Mouse (Mus musculus) limb, embryonic 15.5 days (tissue): ENCODE measurements around the gene Olfr653. TPM values are rescaled to one million over a fixed set of nuclear protein-coding genes. Genes with fewer than 3 reads are reported as not detected.

Source experiments
- ATAC-seq: fragments of 200-750 bp; cut with Nextera tagmentation; 2 replicates; pipeline ENCODE4 v1.8.0; 2017; ENCODE audit warnings: low read depth, moderate TSS enrichment; ENCODE audit not compliant: insufficient number of reproducible peaks, low FRiP score, low TSS enrichment
- H3K27ac ChIP-seq: fragments of 300-500 bp; sonication (generic); 2 replicates; pipeline ENCODE4 v1.5.1; 2015; ENCODE audit warnings: moderate library complexity, mild to moderate bottlenecking, inconsistent platforms
- H3K27me3 ChIP-seq: fragments of 300-500 bp; sonication (generic); 2 replicates; pipeline ENCODE4 v1.6.1; 2015; ENCODE audit warnings: inconsistent platforms
- H3K36me3 ChIP-seq: fragments of 300-500 bp; sonication (generic); 2 replicates; pipeline ENCODE4 v1.6.1; 2015; ENCODE audit warnings: inconsistent platforms
- H3K4me1 ChIP-seq: fragments of 300-500 bp; sonication (generic); 2 replicates; pipeline ENCODE4 v1.6.1; 2015; ENCODE audit warnings: inconsistent platforms
- H3K4me2 ChIP-seq: fragments of 300-500 bp; sonication (generic); 2 replicates; pipeline ENCODE4 v1.6.1; 2015; ENCODE audit warnings: mild to moderate bottlenecking, inconsistent platforms
- H3K4me3 ChIP-seq: fragments of 300-500 bp; sonication (generic); 2 replicates; pipeline ENCODE4 v1.5.1; 2015; ENCODE audit warnings: mild to moderate bottlenecking, inconsistent platforms
- H3K9ac ChIP-seq: fragments of 300-500 bp; sonication (generic); 2 replicates; pipeline ENCODE4 v1.6.1; 2015; ENCODE audit warnings: inconsistent platforms
- H3K9me3 ChIP-seq: fragments of 300-500 bp; sonication (generic); 2 replicates; pipeline ENCODE4 v1.6.1; 2016; ENCODE audit warnings: inconsistent platforms
- WGBS: fragments of 180-500 bp; shearing (Covaris S2); methylation state at CpG from one replicate; pipeline ENCODE4 v1.1.7; 2015; 5-methylcytosine and 5-hydroxymethylcytosine counted together
- polyA plus RNA-seq: library from polyadenylated mRNA; unstranded; fragments of >200 nt; fragmentation: Nextera tagmentation; extraction: Ambion mirVana; gene quantifications from 2 replicates; pipeline ENCODE4 v1.2.1, GENCODE M21; 2015

Gene Olfr653
- polyA plus RNA-seq, result not detected in 2 replicates

GRCm38 (mm10) chr7:104577014-104577413, at the start of gene Olfr653:
Gene Olfr653, plus strand, starts transcription at chr7:104577314.
- Histone ChIP-seq H3K9ac (no peak within 1 kb of the TSS), H3K4me1 (no peaks in the 10 kb centered on the region), H3K36me3 (no peaks in the 10 kb centered on the region), H3K27me3 (no peaks in the 10 kb centered on the region), H3K27ac (no peak within 1 kb of the TSS), H3K4me2 (no peak within 1 kb of the TSS), H3K9me3 (no peaks in the 10 kb centered on the region), H3K4me3 (no peak within 1 kb of the TSS)
- no peak for ATAC-seq
- WGBS, result 66% methylated on average over 2 of the region's 2 CpGs

GRCm38 (mm10) chr7:104549833-104550232, 27.3 kb upstream of the Olfr653 start, which contains the start of gene Olfr651:
Gene Olfr651, plus strand, starts transcription at chr7:104550133.
- H3K4me1 ChIP-seq, result no peaks in the 10 kb centered on the region
- no peaks in the 10 kb centered on the region for H3K27me3 ChIP-seq
- no peak within 1 kb of the TSS for H3K27ac ChIP-seq
- H3K9me3 ChIP-seq, result no peaks in the 10 kb centered on the region
- no peaks in the 10 kb centered on the region for H3K36me3 ChIP-seq
- WGBS, result 73% methylated on average over 5 of the region's 5 CpGs
- H3K9ac ChIP-seq, result no peak within 1 kb of the TSS
- H3K4me3 ChIP-seq, result no peak within 1 kb of the TSS
- H3K4me2 ChIP-seq, result no peak within 1 kb of the TSS
- no peak for ATAC-seq

DNA sequence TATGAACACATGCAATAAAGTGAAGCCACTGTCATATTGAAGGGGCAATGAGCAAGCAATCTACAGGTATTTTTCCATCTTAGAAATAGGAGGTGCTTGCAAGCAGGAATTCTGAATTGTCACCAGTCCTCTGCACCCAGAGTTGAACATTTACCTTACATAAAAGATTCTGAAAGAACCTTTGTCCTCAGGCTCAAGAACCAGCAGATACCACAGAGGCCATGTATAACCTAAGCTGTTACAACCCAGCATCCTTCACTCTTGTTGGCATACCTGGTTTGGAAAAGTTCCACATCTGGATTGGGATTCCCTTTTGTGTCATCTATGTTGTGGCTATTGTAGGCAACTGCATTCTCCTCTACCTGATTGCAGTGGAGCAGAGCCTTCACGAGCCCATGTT, 24.4 kb upstream of the Olfr653 start:
- H3K4me1 ChIP-seq, result no peaks in the 10 kb centered on the region
- H3K9me3 ChIP-seq, result no peaks in the 10 kb centered on the region
- H3K27me3 ChIP-seq, result no peaks in the 10 kb centered on the region
- no peak for ATAC-seq
- no peak overlapping the region for H3K27ac ChIP-seq
- no peak overlapping the region for H3K9ac ChIP-seq
- WGBS, result 76% methylated on average over 1 of the region's 1 CpGs
- H3K4me3 ChIP-seq, result no peak overlapping the region
- no peak overlapping the region for H3K4me2 ChIP-seq
- no peaks in the 10 kb centered on the region for H3K36me3 ChIP-seq

GRCm38 (mm10) chr7:104560601-104561000, 16.5 kb upstream of the Olfr653 start, which contains the start of gene Olfr652:
Gene Olfr652, plus strand, starts transcription at chr7:104560901.
- Histone ChIP-seq H3K9me3 (no peaks in the 10 kb centered on the region), H3K36me3 (no peaks in the 10 kb centered on the region), H3K9ac (no peak within 1 kb of the TSS), H3K27ac (no peak within 1 kb of the TSS), H3K4me1 (no peaks in the 10 kb centered on the region), H3K4me3 (no peak within 1 kb of the TSS), H3K4me2 (no peak within 1 kb of the TSS), H3K27me3 (no peaks in the 10 kb centered on the region)
- ATAC-seq, result no peak

DNA sequence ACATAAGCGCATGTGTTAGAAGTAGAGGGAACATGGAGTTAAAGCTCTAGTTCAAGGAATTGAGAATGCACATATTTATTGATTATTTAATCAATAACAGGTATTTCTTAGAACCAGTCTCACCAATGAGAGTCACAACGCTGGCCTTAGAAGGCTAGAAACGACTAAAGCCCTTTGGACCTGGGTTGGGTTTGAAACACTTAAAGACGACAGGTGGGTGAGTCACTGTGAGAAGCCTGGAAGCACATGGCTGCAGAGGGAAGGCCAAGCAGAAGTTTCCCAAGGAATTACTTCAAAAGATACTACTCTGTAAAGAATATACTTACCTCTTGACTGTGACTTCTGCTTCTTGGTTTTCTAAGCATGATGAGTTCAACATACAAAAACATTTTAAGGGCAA, 3.7 kb downstream of the Olfr653 start:
- WGBS, result 88% methylated on average over 4 of the region's 4 CpGs
- H3K4me2 ChIP-seq, result no peak overlapping the region
- H3K27ac ChIP-seq, result no peak overlapping the region
- no peak overlapping the region for H3K4me3 ChIP-seq
- H3K9me3 ChIP-seq, result no peaks in the 10 kb centered on the region
- ATAC-seq, result no peak
- H3K36me3 ChIP-seq, result no peaks in the 10 kb centered on the region
- H3K4me1 ChIP-seq, result no peaks in the 10 kb centered on the region
- H3K27me3 ChIP-seq, result no peaks in the 10 kb centered on the region
- no peak overlapping the region for H3K9ac ChIP-seq

DNA sequence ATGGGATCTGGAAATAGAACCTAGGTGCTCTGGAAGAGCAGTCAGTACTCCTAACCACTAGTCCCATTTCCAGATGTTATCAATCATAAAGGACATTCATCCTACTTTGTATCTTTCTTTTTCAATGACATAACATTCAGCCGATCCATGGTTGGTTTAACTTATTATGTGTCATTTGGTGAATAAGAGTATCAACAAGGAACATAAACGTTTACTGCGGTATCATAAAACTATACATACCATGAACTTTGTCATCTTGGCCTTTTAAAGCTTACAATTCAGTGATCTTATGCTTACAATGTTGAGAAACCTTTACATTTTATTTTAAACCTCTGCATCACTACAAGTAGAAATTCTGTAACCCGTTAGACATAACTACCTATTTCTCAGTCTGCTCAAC, 4.3 kb downstream of the Olfr653 start:
- no peaks in the 10 kb centered on the region for H3K9me3 ChIP-seq
- ATAC-seq, result no peak
- H3K9ac ChIP-seq, result no peak overlapping the region
- no peak overlapping the region for H3K27ac ChIP-seq
- no peak overlapping the region for H3K4me2 ChIP-seq
- 83% methylated on average over 4 of the region's 4 CpGs for whole genome bisulfite sequencing
- H3K4me1 ChIP-seq, result no peaks in the 10 kb centered on the region
- H3K27me3 ChIP-seq, result no peaks in the 10 kb centered on the region
- no peaks in the 10 kb centered on the region for H3K36me3 ChIP-seq
- no peak overlapping the region for H3K4me3 ChIP-seq

DNA sequence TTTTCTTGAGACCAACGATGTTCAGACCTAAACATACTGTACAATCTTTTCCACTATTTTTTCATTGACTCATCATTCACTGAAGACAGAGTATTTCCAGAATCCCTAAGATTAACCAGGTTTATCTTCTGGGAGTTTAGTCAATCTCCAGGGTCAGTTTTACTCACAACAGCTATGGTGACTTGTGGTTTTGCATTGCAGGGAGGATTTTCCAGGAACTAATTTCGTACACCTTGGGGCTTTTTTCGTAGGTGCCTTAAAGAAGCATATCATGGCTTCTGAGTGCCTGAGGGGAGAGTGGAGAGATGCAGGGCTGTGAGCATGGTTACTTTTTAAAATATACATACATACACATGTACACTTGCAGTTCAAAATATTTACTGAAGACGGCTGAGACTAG, 9.6 kb downstream of the Olfr653 start, which contains the start of gene Olfr654:
Gene Olfr654, plus strand, starts transcription at position 301 of the 400 bp plus-strand sequence.
- Histone ChIP-seq H3K4me2 (no peak within 1 kb of the TSS), H3K9ac (no peak within 1 kb of the TSS), H3K27ac (no peak within 1 kb of the TSS), H3K36me3 (no peaks in the 10 kb centered on the region), H3K4me1 (no peaks in the 10 kb centered on the region), H3K9me3 (no peaks in the 10 kb centered on the region), H3K4me3 (no peak within 1 kb of the TSS), H3K27me3 (no peaks in the 10 kb centered on the region)
- no peak for ATAC-seq
- 81% methylated on average over 4 of the region's 4 CpGs for WGBS

GRCm38 (mm10) chr7:104588274-104588673, 11.2 kb downstream of the Olfr653 start:
- WGBS, result 84% methylated on average over 5 of the region's 5 CpGs
- Histone ChIP-seq H3K4me3 (no peak overlapping the region), H3K9me3 (no peaks in the 10 kb centered on the region), H3K9ac (no peak overlapping the region), H3K4me2 (no peak overlapping the region), H3K27ac (no peak overlapping the region), H3K4me1 (no peaks in the 10 kb centered on the region), H3K36me3 (no peaks in the 10 kb centered on the region), H3K27me3 (no peaks in the 10 kb centered on the region)
- ATAC-seq, result no peak

- Histone ChIP-seq H3K9ac (no peak within 1 kb of the TSS), H3K4me3 (no peak within 1 kb of the TSS), H3K4me2 (no peak within 1 kb of the TSS), H3K9me3 (no peaks in the 10 kb centered on the region), H3K27ac (no peak within 1 kb of the TSS), H3K4me1 (no peaks in the 10 kb centered on the region), H3K27me3 (no peaks in the 10 kb centered on the region), H3K36me3 (no peaks in the 10 kb centered on the region)
- 85% methylated on average over 2 of the region's 2 CpGs for WGBS
- ATAC-seq, result no peak
Observed at GRCm38 (mm10) chr7:104601679-104602078, 24.6 kb downstream of the Olfr653 start, which contains the start of gene Olfr655. Gene Olfr655, minus strand, starts transcription at chr7:104601779.

GRCm38 (mm10) chr7:104603173-104603572, 26.1 kb downstream of the Olfr653 start:
- no peak overlapping the region for H3K27ac ChIP-seq
- H3K36me3 ChIP-seq, result no peaks in the 10 kb centered on the region
- no peaks in the 10 kb centered on the region for H3K9me3 ChIP-seq
- no peak overlapping the region for H3K4me3 ChIP-seq
- no peak for ATAC-seq
- H3K4me1 ChIP-seq, result no peaks in the 10 kb centered on the region
- H3K27me3 ChIP-seq, result no peaks in the 10 kb centered on the region
- WGBS, result 6% methylated on average over 3 of the region's 3 CpGs
- H3K9ac ChIP-seq, result no peak overlapping the region
- no peak overlapping the region for H3K4me2 ChIP-seq

- Histone ChIP-seq H3K4me2 (no peak overlapping the region), H3K36me3 (no peaks in the 10 kb centered on the region), H3K27ac (no peak overlapping the region), H3K27me3 (no peaks in the 10 kb centered on the region), H3K9ac (no peak overlapping the region), H3K4me1 (no peaks in the 10 kb centered on the region), H3K4me3 (no peak overlapping the region), H3K9me3 (no peaks in the 10 kb centered on the region)
- ATAC-seq, result no peak
Observed at GRCm38 (mm10) chr7:104604727-104605126, 27.6 kb downstream of the Olfr653 start.

- H3K4me3 ChIP-seq, result no peak within 1 kb of the TSS
- no peaks in the 10 kb centered on the region for H3K27me3 ChIP-seq
- H3K9me3 ChIP-seq, result no peaks in the 10 kb centered on the region
- 82% methylated on average over 4 of the region's 4 CpGs for WGBS
- no peaks in the 10 kb centered on the region for H3K4me1 ChIP-seq
- H3K27ac ChIP-seq, result no peak within 1 kb of the TSS
- no peaks in the 10 kb centered on the region for H3K36me3 ChIP-seq
- no peak for ATAC-seq
- H3K9ac ChIP-seq, result no peak within 1 kb of the TSS
- no peak within 1 kb of the TSS for H3K4me2 ChIP-seq
Observed at GRCm38 (mm10) chr7:104613655-104614054, 36.5 kb downstream of the Olfr653 start, which contains the start of gene Olfr656. Gene Olfr656, plus strand, starts transcription at chr7:104613955.

DNA sequence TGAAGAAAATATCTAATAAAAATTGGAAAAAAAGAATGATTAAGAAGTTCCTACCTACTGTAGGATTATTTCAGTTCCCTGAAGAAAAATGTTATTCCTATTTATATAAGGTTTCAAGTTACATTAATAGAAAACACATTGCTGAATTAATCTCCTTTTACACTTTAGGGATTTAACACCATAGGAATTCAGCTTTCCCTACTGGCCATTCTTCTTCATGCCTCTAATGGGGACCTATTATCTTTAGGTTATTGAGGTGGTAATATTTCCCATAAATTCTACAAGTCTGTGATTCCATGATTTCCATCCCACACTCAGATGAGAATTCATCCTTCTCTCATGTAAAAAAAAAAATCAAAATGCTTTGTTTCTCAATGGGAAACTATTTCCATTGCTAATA, 47.4 kb downstream of the Olfr653 start, which contains the start of gene Olfr657:
Gene Olfr657, plus strand, starts transcription at position 301 of the 400 bp plus-strand sequence.
- H3K4me2 ChIP-seq, result no peak within 1 kb of the TSS
- H3K9me3 ChIP-seq, result no peaks in the 10 kb centered on the region
- H3K36me3 ChIP-seq, result no peaks in the 10 kb centered on the region
- no peak within 1 kb of the TSS for H3K4me3 ChIP-seq
- H3K27ac ChIP-seq, result no peak within 1 kb of the TSS
- no peaks in the 10 kb centered on the region for H3K4me1 ChIP-seq
- no peak within 1 kb of the TSS for H3K9ac ChIP-seq
- H3K27me3 ChIP-seq, result no peaks in the 10 kb centered on the region
- no peak for ATAC-seq
